Mouse (Mus musculus): ENCODE results near the gene Tub.

DNA sequence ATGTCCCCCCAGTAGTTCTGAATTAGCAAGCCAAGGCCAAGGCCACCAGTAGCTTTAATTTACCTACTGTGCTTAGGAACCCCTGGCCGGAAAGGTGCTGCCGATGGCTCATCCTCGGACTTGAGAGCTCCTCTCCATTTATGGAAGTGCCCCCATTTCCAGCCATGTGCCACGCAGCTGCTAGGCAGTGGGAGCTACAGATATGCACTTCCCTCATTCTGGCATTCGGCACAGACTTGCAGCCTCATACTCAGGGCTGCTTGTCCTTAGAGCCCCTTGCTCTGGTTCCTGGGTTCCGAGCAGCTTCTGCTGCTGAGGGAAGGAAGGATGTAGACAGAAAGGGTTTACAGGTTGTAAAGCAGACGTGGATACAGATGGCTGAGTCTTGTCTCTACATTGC is 64.7 kb downstream of the Tub start:
- TF ChIP-seq POLR2A (IDR thresholded peaks at IDR 0.05; ENCODE audit: borderline replicate concordance, extremely low read depth, low read depth, low read length) (no peak), CTCF (IDR thresholded peaks at IDR 0.05; ENCODE audit: insufficient read depth, low read length) (no peak)

Data from lung, adult 2 months (tissue).